Mouse (Mus musculus): Measurements from ENCODE around the gene Pcdh9. TPM values are rescaled to one million over a fixed set of nuclear protein-coding genes. Genes with fewer than 3 reads are reported as not detected.

Pcdh9 gene
- total and polyA plus RNA-seq, 3 experiments, result 0.70 to 1.8 (median 1.2) TPM

- H3K79me2 ChIP-seq (replicated peaks; ENCODE audit: control insufficient read depth, insufficient read depth, low read length), result no peaks in the 10 kb centered on the region
- H3K9ac ChIP-seq (ENCODE audit: low read depth, low read length), result no peak overlapping the region
- intact Hi-C loops (cut with DNase I), result no loop called here
- H3K4me1 ChIP-seq (ENCODE audit: control insufficient read depth, insufficient read depth, low read length), result no peaks in the 10 kb centered on the region
- TF ChIP-seq EP300 (IDR thresholded peaks at IDR 0.05; ENCODE audit: insufficient read depth, low read depth, low read length) (no peak), POLR2A (IDR thresholded peaks at IDR 0.05; ENCODE audit: insufficient read depth, low read depth, low read length) (no peak), CTCF (IDR thresholded peaks at IDR 0.05) (no peak)
- WGBS, result 73% methylated on average over 4 of the region's 4 CpGs
- no peak overlapping the region for H3K4me3 ChIP-seq
- no peak overlapping the region for H3K27ac ChIP-seq
- no peaks in the 10 kb centered on the region for H3K36me3 ChIP-seq (ENCODE audit: control insufficient read depth, insufficient read depth, low read length)
- no peak for DNase-seq
- no peaks in the 10 kb centered on the region for H3K27me3 ChIP-seq (ENCODE audit: control insufficient read depth, insufficient read depth, low read length)
Measured at GRCm38 (mm10) chr14:93599997-93600396, 290.5 kb downstream of the Pcdh9 start.

- Histone ChIP-seq H3K4me1 (ENCODE audit: control insufficient read depth, insufficient read depth, low read length) (no peaks in the 10 kb centered on the region), H3K4me3 (no peak overlapping the region), H3K27ac (no peak overlapping the region), H3K27me3 (ENCODE audit: control insufficient read depth, insufficient read depth, low read length) (no peaks in the 10 kb centered on the region), H3K36me3 (ENCODE audit: control insufficient read depth, insufficient read depth, low read length) (no peaks in the 10 kb centered on the region), H3K79me2 (replicated peaks; ENCODE audit: control insufficient read depth, insufficient read depth, low read length) (no peaks in the 10 kb centered on the region), H3K9ac (ENCODE audit: low read depth, low read length) (no peak overlapping the region)
- intact Hi-C loops (cut with DNase I), result no loop called here
- TF ChIP-seq CTCF (IDR thresholded peaks at IDR 0.05) (no peak), EP300 (IDR thresholded peaks at IDR 0.05; ENCODE audit: insufficient read depth, low read depth, low read length) (no peak), POLR2A (IDR thresholded peaks at IDR 0.05; ENCODE audit: insufficient read depth, low read depth, low read length) (no peak)
- DNase-seq, result no peak
- WGBS, result 61% methylated on average over 3 of the region's 3 CpGs
Measured at GRCm38 (mm10) chr14:93585432-93586024, 305.0 kb downstream of the Pcdh9 start.

GRCm38 (mm10) chr14:93564361-93564760 is 326.1 kb downstream of the Pcdh9 start:
- Histone ChIP-seq H3K36me3 (ENCODE audit: control insufficient read depth, insufficient read depth, low read length) (no peaks in the 10 kb centered on the region), H3K9ac (ENCODE audit: low read depth, low read length) (no peak overlapping the region), H3K4me3 (no peak overlapping the region), H3K27ac (no peak overlapping the region), H3K27me3 (ENCODE audit: control insufficient read depth, insufficient read depth, low read length) (no peaks in the 10 kb centered on the region), H3K4me1 (ENCODE audit: control insufficient read depth, insufficient read depth, low read length) (no peaks in the 10 kb centered on the region), H3K79me2 (replicated peaks; ENCODE audit: control insufficient read depth, insufficient read depth, low read length) (no peaks in the 10 kb centered on the region)
- DNase-seq, result no peak
- TF ChIP-seq CTCF (IDR thresholded peaks at IDR 0.05) (no peak), EP300 (IDR thresholded peaks at IDR 0.05; ENCODE audit: insufficient read depth, low read depth, low read length) (no peak), POLR2A (IDR thresholded peaks at IDR 0.05; ENCODE audit: insufficient read depth, low read depth, low read length) (no peak)
- intact Hi-C loops (cut with DNase I), result no loop called here
- 67% methylated on average over 2 of the region's 2 CpGs for WGBS

GRCm38 (mm10) chr14:93561577-93561976 is 328.9 kb downstream of the Pcdh9 start:
- no peak for DNase-seq
- intact Hi-C loops (cut with DNase I), result no loop called here
- TF ChIP-seq EP300 (IDR thresholded peaks at IDR 0.05; ENCODE audit: insufficient read depth, low read depth, low read length), result no peak
- no peak for TF ChIP-seq CTCF (IDR thresholded peaks at IDR 0.05)
- no peak for TF ChIP-seq POLR2A (IDR thresholded peaks at IDR 0.05; ENCODE audit: insufficient read depth, low read depth, low read length)
- 46% methylated on average over 1 of the region's 1 CpGs for WGBS
- H3K4me3 ChIP-seq, result no peak overlapping the region
- no peaks in the 10 kb centered on the region for H3K4me1 ChIP-seq (ENCODE audit: control insufficient read depth, insufficient read depth, low read length)
- no peak overlapping the region for H3K9ac ChIP-seq (ENCODE audit: low read depth, low read length)
- H3K79me2 ChIP-seq (replicated peaks; ENCODE audit: control insufficient read depth, insufficient read depth, low read length), result no peaks in the 10 kb centered on the region
- H3K27ac ChIP-seq, result no peak overlapping the region
- H3K27me3 ChIP-seq (ENCODE audit: control insufficient read depth, insufficient read depth, low read length), result no peaks in the 10 kb centered on the region
- H3K36me3 ChIP-seq (ENCODE audit: control insufficient read depth, insufficient read depth, low read length), result no peaks in the 10 kb centered on the region

- no peaks in the 10 kb centered on the region for H3K79me2 ChIP-seq (replicated peaks; ENCODE audit: control insufficient read depth, insufficient read depth, low read length)
- TF ChIP-seq POLR2A (IDR thresholded peaks at IDR 0.05; ENCODE audit: insufficient read depth, low read depth, low read length), result no peak
- TF ChIP-seq CTCF (IDR thresholded peaks at IDR 0.05), result no peak
- TF ChIP-seq EP300 (IDR thresholded peaks at IDR 0.05; ENCODE audit: insufficient read depth, low read depth, low read length), result no peak
Measured at GRCm38 (mm10) chr14:93553771-93554170, 336.7 kb downstream of the Pcdh9 start.

DNA sequence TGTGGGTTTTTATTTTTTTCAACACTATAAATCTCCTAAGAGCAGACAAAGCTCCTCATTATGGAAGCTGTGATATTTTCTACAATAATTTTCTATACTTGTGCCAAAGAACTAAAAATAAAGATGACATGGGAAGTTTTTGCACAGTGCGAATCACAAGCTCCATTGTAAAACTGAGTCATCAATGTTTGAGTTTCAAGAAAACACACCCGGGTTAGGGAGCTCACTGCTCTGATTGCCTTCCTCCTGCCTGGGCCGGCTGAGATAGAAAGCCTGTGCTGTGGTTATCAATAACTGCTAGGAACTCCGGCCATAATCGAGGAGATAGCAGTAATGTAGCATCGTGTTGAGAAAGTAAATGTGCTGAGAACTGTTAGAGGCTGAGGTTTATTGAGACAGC is 344.9 kb downstream of the Pcdh9 start:
- DNase-seq, result no peak
- Histone ChIP-seq H3K36me3 (ENCODE audit: control insufficient read depth, insufficient read depth, low read length) (no peaks in the 10 kb centered on the region), H3K27me3 (ENCODE audit: control insufficient read depth, insufficient read depth, low read length) (no peaks in the 10 kb centered on the region), H3K9ac (ENCODE audit: low read depth, low read length) (no peak overlapping the region), H3K4me1 (ENCODE audit: control insufficient read depth, insufficient read depth, low read length) (no peaks in the 10 kb centered on the region), H3K79me2 (replicated peaks; ENCODE audit: control insufficient read depth, insufficient read depth, low read length) (no peaks in the 10 kb centered on the region), H3K4me3 (no peak overlapping the region), H3K27ac (no peak overlapping the region)
- intact Hi-C loops (cut with DNase I), result no loop called here
- 49% methylated on average over 6 of the region's 6 CpGs for WGBS
- no peak for TF ChIP-seq POLR2A (IDR thresholded peaks at IDR 0.05; ENCODE audit: insufficient read depth, low read depth, low read length)
- no peak for TF ChIP-seq CTCF (IDR thresholded peaks at IDR 0.05)

More at GRCm38 (mm10) chr14:93553771-93554170, 336.7 kb downstream of the Pcdh9 start:
- H3K4me3 ChIP-seq, result no peak overlapping the region
- intact Hi-C loops (cut with DNase I), result no loop called here
- no peak for DNase-seq
- WGBS, result 68% methylated on average over 3 of the region's 3 CpGs
- no peak overlapping the region for H3K27ac ChIP-seq
- H3K27me3 ChIP-seq (ENCODE audit: control insufficient read depth, insufficient read depth, low read length), result no peaks in the 10 kb centered on the region
- no peak overlapping the region for H3K9ac ChIP-seq (ENCODE audit: low read depth, low read length)
- H3K4me1 ChIP-seq (ENCODE audit: control insufficient read depth, insufficient read depth, low read length), result no peaks in the 10 kb centered on the region
- H3K36me3 ChIP-seq (ENCODE audit: control insufficient read depth, insufficient read depth, low read length), result no peaks in the 10 kb centered on the region

Measured in heart, adult 2 months (tissue).